Mouse (Mus musculus) cerebellum, adult 2 months (tissue): ENCODE results near the gene Scel. TPM values are rescaled to one million over a fixed set of nuclear protein-coding genes. Genes with fewer than 3 reads are reported as not detected.

Source experiments
- DNase-seq, 2 experiments: peaks; one replicate each; pipeline ENCODE4 v3.0.0; 2021
- H3K27ac ChIP-seq: fragments of 200-500 bp; 2 replicates; pipeline ENCODE4 v1.5.1; 2012; ENCODE audit warnings: low read length, control low read depth, inconsistent platforms; ENCODE audit not compliant: insufficient read depth
- H3K27me3 ChIP-seq: fragments of 200-500 bp; 2 replicates; pipeline ENCODE4 v1.6.1; 2012; ENCODE audit warnings: inconsistent platforms, mild to moderate bottlenecking, low read length, moderate library complexity; ENCODE audit not compliant: control insufficient read depth, insufficient read depth
- H3K4me1 ChIP-seq: fragments of 200-500 bp; 2 replicates; pipeline ENCODE4 v1.6.1; 2011; ENCODE audit warnings: low read length; ENCODE audit not compliant: control insufficient read depth, insufficient read depth
- H3K4me3 ChIP-seq: fragments of 200-500 bp; replicated peaks from 2 replicates; pipeline ENCODE3; 2011; ENCODE audit warnings: mild to moderate bottlenecking, low read depth, low read length, control low read depth; ENCODE audit not compliant: insufficient read depth
- CTCF ChIP-seq: fragments of 200-500 bp; IDR thresholded peaks from 2 replicates; pipeline ENCODE4 v1.5.1; 2011; ENCODE audit warnings: low read depth, mild to moderate bottlenecking, control low read depth, low read length, moderate library complexity, borderline replicate concordance; ENCODE audit not compliant: insufficient read depth
- POLR2A ChIP-seq: fragments of 200-500 bp; IDR thresholded peaks from 2 replicates; pipeline ENCODE4 v1.6.1; 2011; ENCODE audit warnings: low read length, control low read depth, borderline replicate concordance; ENCODE audit not compliant: insufficient read depth
- WGBS: fragments of 180-500 bp; shearing (Covaris S2); methylation state at CpG from one replicate; pipeline ENCODE4 v1.1.7; 2018; 5-methylcytosine and 5-hydroxymethylcytosine counted together
- polyA plus RNA-seq: library from polyadenylated mRNA; depleted of rRNA; stranded (reverse); fragments of >200 nt; gene quantifications from 2 replicates; pipeline ENCODE4 v1.2.3, GENCODE M21; 2012

Gene Scel
- polyA plus RNA-seq, 1 experiment = 0.98 TPM

DNA sequence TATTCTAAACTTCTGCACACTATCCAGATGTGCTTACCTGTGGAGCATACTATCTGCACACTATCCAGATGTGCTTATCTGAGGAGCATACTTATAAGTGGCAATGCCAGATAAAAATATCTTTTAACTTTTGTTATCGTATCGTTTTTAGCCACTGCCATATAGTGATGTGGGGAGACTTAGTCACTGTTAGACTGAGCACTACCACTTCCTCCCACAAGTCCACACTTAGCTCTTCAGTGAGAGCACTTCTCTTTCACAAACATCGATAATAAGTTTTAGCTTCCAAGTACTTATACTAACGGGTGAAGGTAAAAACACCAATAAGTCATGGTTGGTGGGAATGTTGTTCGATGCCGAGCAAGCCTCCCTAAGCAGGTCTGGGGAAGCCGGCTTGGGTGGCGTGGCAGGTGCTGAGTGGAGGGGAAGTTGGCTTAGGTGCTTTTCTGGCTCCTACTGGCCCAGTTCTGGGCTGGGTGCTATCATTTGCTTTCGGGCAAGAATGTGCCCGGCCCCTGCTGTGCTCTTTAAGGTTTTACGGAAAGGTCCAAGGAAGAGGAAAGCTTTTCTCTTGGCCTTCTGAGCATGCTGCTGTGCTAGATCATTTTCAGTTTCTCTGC lies 18.7 kb downstream of the Scel start:
- TF ChIP-seq POLR2A (no peak), CTCF (no peak)
- Histone ChIP-seq H3K27ac (no peak overlapping the region), H3K4me3 (no peak overlapping the region), H3K4me1 (no peaks in the 10 kb centered on the region), H3K27me3 (no peaks in the 10 kb centered on the region)
- 88% methylated on average over 11 of the region's 11 CpGs for WGBS
- no peak for DNase-seq

GRCm38 (mm10) chr14:103535511-103536024 lies 22.4 kb downstream of the Scel start:
- H3K27me3 ChIP-seq = no peaks in the 10 kb centered on the region
- no peak overlapping the region for H3K27ac ChIP-seq
- no peak for DNase-seq
- TF ChIP-seq POLR2A (no peak), CTCF (no peak)
- no peak overlapping the region for H3K4me3 ChIP-seq
- H3K4me1 ChIP-seq = no peaks in the 10 kb centered on the region
- WGBS = 93% methylated on average over 8 of the region's 8 CpGs

DNA sequence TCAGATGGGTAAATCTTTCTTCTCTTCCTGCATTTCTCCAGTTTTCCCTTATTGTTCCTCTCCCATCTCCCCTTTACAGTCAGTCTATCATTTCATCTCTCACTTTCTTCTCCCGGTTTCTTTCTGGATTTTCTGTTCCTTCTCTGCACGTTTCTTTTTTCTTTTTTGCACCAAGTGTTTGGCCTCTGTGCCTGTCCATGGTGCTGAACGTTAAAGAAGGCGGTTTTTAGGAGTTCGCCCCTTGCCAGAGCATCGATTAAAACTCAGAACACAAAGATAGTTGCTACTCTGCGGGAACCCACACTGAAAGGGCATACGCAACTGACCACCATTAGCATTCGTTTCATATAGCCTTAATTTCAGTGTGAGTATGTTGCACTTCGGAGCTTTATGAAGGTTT lies 23.2 kb downstream of the Scel start:
- no peak for DNase-seq
- TF ChIP-seq POLR2A (no peak), CTCF (no peak)
- Histone ChIP-seq H3K27ac (no peak overlapping the region), H3K4me1 (no peaks in the 10 kb centered on the region), H3K27me3 (no peaks in the 10 kb centered on the region), H3K4me3 (no peak overlapping the region)
- 53% methylated on average over 10 of the region's 10 CpGs for WGBS

GRCm38 (mm10) chr14:103537355-103538056 lies 24.4 kb downstream of the Scel start:
- Histone ChIP-seq H3K4me1 (no peaks in the 10 kb centered on the region), H3K4me3 (no peak overlapping the region), H3K27me3 (no peaks in the 10 kb centered on the region), H3K27ac (no peak overlapping the region)
- TF ChIP-seq CTCF (peak; percentile 23; the same call in 1 of the 2 replicates), POLR2A (no peak)
- DNase-seq = peak; percentile 39
- WGBS = 13% methylated on average over 13 of the region's 13 CpGs

GRCm38 (mm10) chr14:103539796-103540195 lies 26.7 kb downstream of the Scel start:
- no peaks in the 10 kb centered on the region for H3K4me1 ChIP-seq
- no peak overlapping the region for H3K27ac ChIP-seq
- H3K27me3 ChIP-seq = no peaks in the 10 kb centered on the region
- no peak for DNase-seq
- 70% methylated on average over 4 of the region's 4 CpGs for WGBS
- TF ChIP-seq POLR2A (no peak), CTCF (no peak)
- H3K4me3 ChIP-seq = no peak overlapping the region

DNA sequence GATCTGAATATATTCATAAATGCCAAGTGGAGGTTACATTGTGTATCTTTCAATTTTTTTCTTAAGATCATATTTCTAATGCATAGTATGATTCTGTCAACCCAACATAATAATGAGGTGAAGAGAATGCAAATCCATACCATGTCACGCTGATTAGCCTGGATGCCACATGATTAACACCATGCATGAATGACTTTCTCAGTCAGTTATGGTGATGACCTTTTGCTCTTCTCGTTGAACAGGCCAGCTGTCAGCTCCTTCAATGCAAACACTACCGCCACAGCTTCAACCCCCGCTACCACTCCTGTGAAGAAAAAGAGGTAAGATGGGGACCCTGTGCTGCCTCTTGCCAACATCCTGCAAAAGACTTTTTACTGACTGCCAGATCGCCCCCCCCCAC lies 28.5 kb downstream of the Scel start:
- no peak for DNase-seq
- WGBS = 47% methylated on average over 5 of the region's 5 CpGs

GRCm38 (mm10) chr14:103543304-103544079 lies 30.4 kb downstream of the Scel start:
- Histone ChIP-seq H3K4me1 (no peaks in the 10 kb centered on the region), H3K4me3 (no peak overlapping the region), H3K27ac (no peak overlapping the region), H3K27me3 (no peaks in the 10 kb centered on the region)
- no peak for DNase-seq
- TF ChIP-seq CTCF = no peak
- TF ChIP-seq POLR2A = no peak
- WGBS = 75% methylated on average over 4 of the region's 4 CpGs

More for the DNA sequence above, 28.5 kb downstream of the Scel start:
- no peaks in the 10 kb centered on the region for H3K4me1 ChIP-seq
- no peaks in the 10 kb centered on the region for H3K27me3 ChIP-seq
- TF ChIP-seq POLR2A (no peak), CTCF (no peak)
- no peak overlapping the region for H3K27ac ChIP-seq
- H3K4me3 ChIP-seq = no peak overlapping the region

DNA sequence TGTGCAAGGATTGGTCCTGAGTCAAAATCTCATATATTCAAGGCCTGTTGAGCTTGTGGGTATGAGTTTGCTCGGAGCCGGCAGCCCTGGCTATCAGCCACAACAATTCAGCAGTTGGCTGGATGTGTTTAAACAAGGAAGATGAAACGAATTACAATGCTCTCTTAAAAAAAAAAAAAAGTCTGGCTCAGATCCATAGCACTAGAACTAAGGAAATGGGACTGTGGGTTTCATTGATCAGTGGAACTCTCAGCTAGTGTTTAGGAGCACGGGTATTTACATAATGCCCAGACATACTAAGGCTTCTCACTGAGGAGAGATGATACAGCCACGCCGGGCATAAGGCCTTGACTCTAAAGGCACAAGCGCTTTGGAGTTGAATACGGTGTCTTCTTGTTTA lies 32.6 kb downstream of the Scel start:
- DNase-seq = peak in 1 of 2 experiments; percentile 50
- 9% methylated on average over 8 of the region's 8 CpGs for WGBS
- H3K27ac ChIP-seq = no peak overlapping the region
- H3K27me3 ChIP-seq = no peaks in the 10 kb centered on the region
- TF ChIP-seq POLR2A (no peak), CTCF (no peak)
- peak overlapping the region; percentile 46 for H3K4me3 ChIP-seq
- H3K4me1 ChIP-seq = no peaks in the 10 kb centered on the region
